Mouse (Mus musculus): ENCODE data around the gene Rnft2. TPM values are rescaled to one million over a fixed set of nuclear protein-coding genes. Genes with fewer than 3 reads are reported as not detected.

Rnft2 gene
- polyA plus RNA-seq, 1 experiment = 1.7 TPM

DNA sequence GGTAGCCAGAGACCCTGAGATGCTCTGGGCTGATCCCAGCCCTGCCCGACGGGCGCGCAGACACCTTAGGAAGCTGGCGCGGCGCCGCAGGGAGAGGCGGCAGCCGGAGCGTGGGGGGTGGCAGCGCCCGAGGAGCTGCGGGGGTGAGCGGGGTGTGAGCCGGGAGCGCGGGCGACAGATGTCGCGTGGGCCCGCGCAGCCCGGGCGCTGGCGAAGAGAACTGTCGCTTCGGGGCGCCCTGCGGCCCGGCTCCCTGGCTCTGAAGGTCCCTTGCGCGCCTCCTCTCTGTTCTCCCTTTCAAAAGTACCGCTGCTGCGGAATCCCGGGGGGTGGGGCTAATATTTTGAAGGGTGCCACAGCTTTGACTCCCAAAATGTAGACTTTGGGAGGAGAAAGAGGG lies 73.3 kb downstream of the Rnft2 start:
- Histone ChIP-seq H3K4me1 (ENCODE audit: control insufficient read depth, insufficient read depth, insufficient read length, low read length) (0 out of 2 replicates have a peak, but pooled peaks cover 5% of the 10 kb centered on the region), H3K27ac (replicated peaks; ENCODE audit: low read depth, low read length) (no peak overlapping the region), H3K4me3 (ENCODE audit: insufficient read depth, low read depth, low read length) (peak overlapping the region; percentile 59)

DNA sequence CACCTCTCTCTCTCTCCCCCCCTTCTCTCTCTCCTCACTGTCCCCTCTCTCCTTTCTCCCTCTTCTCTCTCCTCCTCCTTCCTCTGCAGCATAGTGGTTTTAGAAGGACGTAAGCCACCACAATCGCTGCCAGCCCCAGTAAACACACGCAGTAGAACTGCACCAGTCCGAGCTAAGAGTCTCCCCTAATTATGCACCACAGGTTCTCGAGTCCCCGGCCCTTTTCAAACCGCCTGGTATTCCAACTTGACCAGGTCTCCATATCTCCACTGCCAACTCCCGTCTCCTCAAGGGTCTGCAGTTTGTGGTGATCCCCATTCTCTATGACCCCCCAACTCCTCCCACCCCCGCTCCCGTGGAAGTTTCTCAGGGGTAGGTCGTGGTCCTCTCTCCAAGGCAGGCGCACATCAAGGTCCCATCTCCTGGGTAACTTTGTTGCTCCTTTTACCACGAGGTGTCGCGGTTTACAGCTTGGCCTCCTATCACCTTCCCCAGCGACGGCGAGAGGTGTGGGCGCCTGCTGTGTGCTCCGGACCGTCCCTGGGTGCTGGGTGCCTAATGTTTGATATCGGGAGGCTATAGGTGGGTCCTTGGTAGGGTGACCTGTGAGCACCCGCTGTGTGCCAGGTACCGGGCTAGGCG lies 73.9 kb downstream of the Rnft2 start:
- no peak overlapping the region for H3K27ac ChIP-seq (replicated peaks; ENCODE audit: low read depth, low read length)
- 0 out of 2 replicates have a peak overlapping the region, but pooled peaks have one; percentile 21 for H3K4me3 ChIP-seq (ENCODE audit: insufficient read depth, low read depth, low read length)
- H3K4me1 ChIP-seq (ENCODE audit: control insufficient read depth, insufficient read depth, insufficient read length, low read length) = 0 out of 2 replicates have a peak, but pooled peaks cover 5% of the 10 kb centered on the region

DNA sequence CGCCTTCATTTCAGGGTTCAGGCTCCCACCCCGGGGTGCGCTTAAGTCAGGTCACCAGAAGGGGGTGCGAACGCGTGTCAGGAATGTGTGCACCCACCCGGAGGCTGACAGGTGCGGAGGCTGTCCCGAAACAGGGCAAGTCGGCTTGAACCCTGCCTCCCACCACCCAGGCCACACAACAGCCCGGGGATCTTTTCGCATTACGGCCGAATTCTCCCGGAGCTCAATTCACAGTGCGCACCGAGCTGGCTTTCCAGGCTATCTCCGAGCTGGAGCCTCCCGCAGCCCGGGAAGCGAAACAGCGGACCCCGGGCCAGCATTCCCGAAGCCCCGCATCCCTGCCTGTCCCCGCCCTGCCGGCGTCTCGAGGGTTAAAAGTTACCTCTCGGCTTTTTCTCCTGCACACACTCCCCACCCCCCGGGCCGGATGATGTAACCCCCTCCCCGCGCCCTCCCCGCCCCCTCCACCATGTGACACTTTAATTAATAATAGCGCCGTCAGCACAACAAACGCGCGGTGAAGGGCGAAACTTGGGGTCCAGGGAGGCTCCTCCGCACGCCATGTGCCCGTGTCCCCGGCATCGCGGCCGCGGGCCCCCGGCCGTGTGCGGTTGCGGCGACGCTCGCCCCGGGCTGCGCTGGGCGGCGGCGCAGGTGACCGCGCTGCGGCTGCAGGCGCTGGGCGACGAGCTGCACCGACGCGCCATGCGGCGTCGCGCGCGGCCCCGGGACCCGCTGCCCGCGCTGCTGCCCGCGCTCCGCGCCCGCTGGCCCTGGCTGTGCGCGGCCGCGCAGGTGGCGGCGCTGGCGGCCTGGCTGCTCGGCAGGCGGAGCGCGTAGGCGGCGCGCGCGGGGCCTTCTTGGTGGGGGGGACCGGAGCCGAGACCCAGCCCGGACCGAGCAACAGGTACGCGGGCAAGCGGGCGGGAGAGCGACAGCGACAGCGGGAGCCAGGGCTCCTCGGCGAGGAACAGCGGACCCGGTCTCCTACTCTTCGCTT lies 75.4 kb downstream of the Rnft2 start:
- 0 out of 2 replicates have a peak, but pooled peaks cover 5% of the 10 kb centered on the region for H3K4me1 ChIP-seq (ENCODE audit: control insufficient read depth, insufficient read depth, insufficient read length, low read length)
- peak overlapping the region; percentile 50 for H3K4me3 ChIP-seq (ENCODE audit: insufficient read depth, low read depth, low read length)
- H3K27ac ChIP-seq (replicated peaks; ENCODE audit: low read depth, low read length) = no peak overlapping the region

DNA sequence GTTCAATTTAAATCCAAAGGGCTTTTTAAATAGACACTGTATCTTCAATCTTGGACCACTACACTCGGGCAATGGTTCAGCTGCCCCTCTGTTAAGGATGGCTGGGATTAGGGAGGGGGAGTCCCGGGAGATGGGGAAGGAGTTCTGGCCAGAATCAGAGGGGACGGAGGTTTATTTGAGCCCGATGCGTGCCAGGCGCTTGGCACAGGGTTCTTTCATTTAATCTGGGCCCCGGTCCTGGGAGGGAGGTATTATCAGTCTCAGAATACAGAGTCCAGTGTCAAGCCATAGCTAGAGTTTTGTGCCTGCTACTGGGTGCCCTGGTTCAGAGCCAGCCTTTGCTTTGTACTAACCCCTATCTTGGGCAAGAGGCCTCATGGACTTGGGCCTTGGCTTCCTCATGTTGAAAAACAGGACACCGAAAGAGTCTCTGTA lies 77.3 kb downstream of the Rnft2 start:
- no peak overlapping the region for H3K27ac ChIP-seq (replicated peaks; ENCODE audit: low read depth, low read length)
- H3K4me3 ChIP-seq (ENCODE audit: insufficient read depth, low read depth, low read length) = no peak overlapping the region
- H3K4me1 ChIP-seq (ENCODE audit: control insufficient read depth, insufficient read depth, insufficient read length, low read length) = 0 out of 2 replicates have a peak, but pooled peaks cover 5% of the 10 kb centered on the region

DNA sequence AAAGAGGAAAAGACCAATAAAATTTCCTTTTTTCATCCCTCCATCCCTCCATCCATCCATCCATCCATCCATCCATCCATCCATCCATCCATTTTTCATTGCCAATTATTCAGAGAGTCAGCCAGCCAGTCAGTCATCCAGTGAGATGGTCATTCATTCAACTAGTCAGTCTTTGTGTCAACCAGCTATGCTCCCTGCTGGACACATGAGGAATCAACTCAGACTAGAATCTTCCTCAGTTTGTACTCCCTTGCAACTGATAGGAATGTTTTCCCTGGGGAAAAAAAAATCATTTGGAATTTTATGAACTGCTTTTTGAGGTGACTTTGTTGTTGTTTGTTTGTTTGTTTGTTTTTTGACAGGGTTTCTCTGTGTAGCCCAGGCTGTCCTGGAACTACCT lies 79.5 kb downstream of the Rnft2 start:
- Histone ChIP-seq H3K27ac (replicated peaks; ENCODE audit: low read depth, low read length) (no peak overlapping the region), H3K4me1 (ENCODE audit: control insufficient read depth, insufficient read depth, insufficient read length, low read length) (0 out of 2 replicates have a peak, but pooled peaks cover 3% of the 10 kb centered on the region), H3K4me3 (ENCODE audit: insufficient read depth, low read depth, low read length) (no peak overlapping the region)

DNA sequence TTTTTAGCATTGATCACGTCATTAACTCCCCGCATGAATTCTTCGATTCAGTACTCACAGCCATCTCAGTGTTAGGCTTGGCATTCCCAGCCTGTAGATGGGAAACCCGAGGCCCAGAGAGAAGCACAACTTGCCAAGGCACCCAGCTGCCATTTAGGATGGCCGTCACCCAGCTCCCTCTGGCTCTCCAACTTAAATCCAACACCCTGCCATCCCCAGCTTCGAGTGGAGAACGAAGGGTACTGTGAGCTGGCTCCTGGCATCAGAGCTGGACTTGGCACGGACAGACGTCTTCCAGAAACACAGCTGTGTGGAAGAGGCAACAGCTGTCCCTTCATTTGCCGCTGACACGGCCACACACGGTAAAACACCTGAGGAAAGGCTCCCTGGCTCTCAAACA lies 80.3 kb downstream of the Rnft2 start, which contains the start of gene Hrk:
TSS of gene Hrk (plus strand) at position 68 of the 400 bp plus-strand sequence.
- 0 out of 2 replicates have a peak, but pooled peaks cover 3% of the 10 kb centered on the region for H3K4me1 ChIP-seq (ENCODE audit: control insufficient read depth, insufficient read depth, insufficient read length, low read length)
- no peak within 1 kb of the TSS for H3K27ac ChIP-seq (replicated peaks; ENCODE audit: low read depth, low read length)
- no peak within 1 kb of the TSS for H3K4me3 ChIP-seq (ENCODE audit: insufficient read depth, low read depth, low read length)

DNA sequence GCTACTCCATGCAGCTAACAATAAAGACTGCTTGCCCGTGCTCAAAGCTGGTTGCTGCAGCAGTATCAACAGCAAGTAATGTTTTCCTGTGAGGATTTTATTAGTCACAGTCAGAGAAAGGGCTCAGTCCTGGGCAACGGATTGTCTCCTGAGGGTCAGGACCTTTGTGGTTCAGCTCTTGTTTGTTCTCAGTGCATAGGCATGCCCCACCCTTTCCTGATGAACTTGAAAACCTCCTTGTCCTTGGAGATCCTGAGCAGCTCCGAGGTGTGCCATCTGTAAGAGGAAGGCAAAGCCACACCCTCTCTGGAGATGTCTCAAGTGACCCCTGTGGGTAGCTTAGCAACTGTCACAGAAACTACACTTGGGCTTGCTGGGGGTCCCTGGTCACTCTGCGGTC lies 84.2 kb downstream of the Rnft2 start:
- Histone ChIP-seq H3K4me3 (ENCODE audit: insufficient read depth, low read depth, low read length) (no peak overlapping the region), H3K4me1 (ENCODE audit: control insufficient read depth, insufficient read depth, insufficient read length, low read length) (no peaks in the 10 kb centered on the region), H3K27ac (replicated peaks; ENCODE audit: low read depth, low read length) (no peak overlapping the region)

DNA sequence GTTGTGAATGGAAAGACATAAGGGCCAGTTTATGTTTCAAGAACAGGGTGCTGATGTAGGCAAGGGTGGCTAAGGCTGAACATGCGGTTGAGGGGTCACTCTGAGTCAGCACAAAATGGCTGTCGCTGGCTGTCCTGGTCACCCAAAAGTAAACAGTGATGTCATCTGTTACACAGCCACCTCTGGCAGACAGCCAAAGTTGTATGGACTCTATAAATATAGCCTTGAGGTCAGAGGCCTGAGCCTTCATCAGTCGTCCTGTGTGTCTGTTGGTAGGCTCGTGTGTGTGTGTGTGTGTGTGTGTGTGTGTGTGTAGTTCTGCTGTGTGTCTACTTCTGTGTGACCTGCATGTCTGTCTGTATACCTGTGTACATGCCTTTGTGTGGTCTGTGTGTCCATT lies 87.9 kb downstream of the Rnft2 start:
- no peak overlapping the region for H3K4me3 ChIP-seq (ENCODE audit: insufficient read depth, low read depth, low read length)
- peaks cover 3% of the 10 kb centered on the region; the same call in 1 of the 2 replicates for H3K4me1 ChIP-seq (ENCODE audit: control insufficient read depth, insufficient read depth, insufficient read length, low read length)
- no peak overlapping the region for H3K27ac ChIP-seq (replicated peaks; ENCODE audit: low read depth, low read length)

DNA sequence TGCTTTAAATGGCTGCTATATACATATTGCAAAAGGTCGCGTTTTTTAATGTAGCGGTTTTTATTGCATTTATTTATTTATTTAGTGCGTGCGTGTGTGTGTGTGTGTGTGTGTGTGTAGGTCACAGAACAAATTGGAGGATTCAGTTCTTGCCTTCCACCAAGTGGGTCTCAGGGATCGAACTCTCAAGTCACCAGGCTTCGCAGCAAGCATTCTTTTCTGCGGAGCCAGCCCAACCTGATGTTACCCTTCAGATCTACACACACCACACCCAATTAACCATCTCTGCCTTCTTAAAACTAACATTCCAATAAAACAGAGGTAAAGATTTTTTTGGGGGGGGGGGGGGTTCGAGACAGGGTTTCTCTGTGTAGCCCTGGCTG lies 89.4 kb downstream of the Rnft2 start:
- Histone ChIP-seq H3K4me1 (ENCODE audit: control insufficient read depth, insufficient read depth, insufficient read length, low read length) (peaks cover 3% of the 10 kb centered on the region; the same call in 1 of the 2 replicates), H3K27ac (replicated peaks; ENCODE audit: low read depth, low read length) (no peak overlapping the region), H3K4me3 (ENCODE audit: insufficient read depth, low read depth, low read length) (peak overlapping the region; percentile 86)

DNA sequence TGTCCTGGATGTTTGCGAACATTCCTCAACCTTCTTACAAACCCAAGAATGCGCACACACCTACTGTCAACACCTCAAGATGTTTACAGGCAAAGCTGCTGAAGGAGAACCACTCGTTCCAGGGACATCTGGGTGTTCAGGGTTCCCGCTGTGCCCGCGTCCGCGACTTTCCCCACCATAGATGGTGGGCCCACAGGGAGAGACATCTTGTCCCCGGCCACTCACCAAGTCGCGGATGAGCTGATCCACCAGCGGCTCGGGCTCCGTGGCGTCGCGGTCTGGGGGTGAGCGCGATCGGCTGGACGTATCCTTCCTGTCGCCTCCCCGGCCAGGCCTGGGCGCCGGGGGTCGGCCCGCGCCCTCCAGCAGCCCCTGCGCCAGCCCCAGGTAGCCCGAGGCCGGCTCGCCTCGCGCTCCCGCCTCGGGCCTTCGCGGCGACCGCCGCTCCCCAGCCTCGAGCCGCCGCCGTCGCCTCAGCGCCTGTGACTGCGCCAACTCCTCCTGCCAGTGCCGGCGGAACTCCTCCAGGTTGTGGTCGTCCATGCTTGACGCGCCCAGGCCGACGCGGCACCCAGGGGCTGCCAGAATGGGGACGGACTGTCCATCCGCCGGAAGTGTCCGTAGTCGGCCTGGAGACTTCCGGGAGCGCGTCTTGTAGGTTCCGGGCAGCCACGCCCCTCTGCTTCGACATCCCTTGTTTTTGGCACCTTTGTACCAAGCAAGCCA lies 89.9 kb downstream of the Rnft2 start, which contains the start of gene Fbxw8:
TSS of gene Fbxw8 (minus strand) at position 626 of the 726 bp plus-strand sequence.
- peak within 1 kb of the TSS; percentile 40 for H3K27ac ChIP-seq (replicated peaks; ENCODE audit: low read depth, low read length)
- peaks cover 8% of the 10 kb centered on the region for H3K4me1 ChIP-seq (ENCODE audit: control insufficient read depth, insufficient read depth, insufficient read length, low read length)
- peak within 1 kb of the TSS; percentile 86 for H3K4me3 ChIP-seq (ENCODE audit: insufficient read depth, low read depth, low read length)

DNA sequence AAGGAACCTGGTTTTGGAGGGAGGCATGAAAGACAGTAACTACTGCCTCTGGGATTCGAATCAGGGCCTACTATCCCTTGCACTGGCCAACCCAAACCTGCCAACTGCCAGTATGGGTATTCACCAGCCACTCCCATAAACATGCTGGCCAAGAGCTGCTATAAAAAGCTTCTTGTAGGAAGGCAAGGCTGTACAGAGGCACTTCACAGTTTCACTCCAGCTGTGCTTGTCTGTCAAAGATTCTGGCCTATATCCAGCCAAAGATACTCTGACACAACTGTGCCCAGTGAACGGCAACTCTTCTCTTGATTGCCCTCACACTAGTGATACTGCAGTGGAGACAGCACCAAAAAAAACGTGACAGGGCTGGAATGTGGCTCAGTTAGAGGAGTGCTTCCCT lies 95.2 kb downstream of the Rnft2 start:
- Histone ChIP-seq H3K4me3 (ENCODE audit: insufficient read depth, low read depth, low read length) (no peak overlapping the region), H3K27ac (replicated peaks; ENCODE audit: low read depth, low read length) (no peak overlapping the region; the same call in 1 of the 2 replicates), H3K4me1 (ENCODE audit: control insufficient read depth, insufficient read depth, insufficient read length, low read length) (peaks cover 49% of the 10 kb centered on the region)

DNA sequence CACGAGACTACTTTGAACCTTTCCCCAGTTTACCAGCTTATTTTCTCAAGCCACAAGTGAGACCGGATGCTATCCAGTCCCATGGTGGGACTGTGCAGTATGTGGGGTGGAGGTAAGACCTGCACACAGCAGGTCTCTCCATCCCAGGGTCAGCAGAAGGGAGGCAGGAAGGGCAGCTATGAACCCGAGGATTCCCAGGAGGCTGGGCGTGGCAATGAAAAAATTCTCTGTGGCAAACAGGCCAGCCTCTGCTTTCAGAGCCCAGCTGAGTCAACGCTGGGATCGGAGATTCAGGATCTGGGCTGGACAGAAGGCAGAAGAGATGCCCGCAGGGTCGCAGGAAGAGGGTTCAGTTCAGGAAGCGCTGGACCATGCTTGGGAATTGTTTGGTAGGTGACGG lies 97.7 kb downstream of the Rnft2 start:
- H3K4me3 ChIP-seq (ENCODE audit: insufficient read depth, low read depth, low read length) = no peak overlapping the region
- peak overlapping the region; percentile 83 for H3K27ac ChIP-seq (replicated peaks; ENCODE audit: low read depth, low read length)
- H3K4me1 ChIP-seq (ENCODE audit: control insufficient read depth, insufficient read depth, insufficient read length, low read length) = peaks cover 70% of the 10 kb centered on the region

DNA sequence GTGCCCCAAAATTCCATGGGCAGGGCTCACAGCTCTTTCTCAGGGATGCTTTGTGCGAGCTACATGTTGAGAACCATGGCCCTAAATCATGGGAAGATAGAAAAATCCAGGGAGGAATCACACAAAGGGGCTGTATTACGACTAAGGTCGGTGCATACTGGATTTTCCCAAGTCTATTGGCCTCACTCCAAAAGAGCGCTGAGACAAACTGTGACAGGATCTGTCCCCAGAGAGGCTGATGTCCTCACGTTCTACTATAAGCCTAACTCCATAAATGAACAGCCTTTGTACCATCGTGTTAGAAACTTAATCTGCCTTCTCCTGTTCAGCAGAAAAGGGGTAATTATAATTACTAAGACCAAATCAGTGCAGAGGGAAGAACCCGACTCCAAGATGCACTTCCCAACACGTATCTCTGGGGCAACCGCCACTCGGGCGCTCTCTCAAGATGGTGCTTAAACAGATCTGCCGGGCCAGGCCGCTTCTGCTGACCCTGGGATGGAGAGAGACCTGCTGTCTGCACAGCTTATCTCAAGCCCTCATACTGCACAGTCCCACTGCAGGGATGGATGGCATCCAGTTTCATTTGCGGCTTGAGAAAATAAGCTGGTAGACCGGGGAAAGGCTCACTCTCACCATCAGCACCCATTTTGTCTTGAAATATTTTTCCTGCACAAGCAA lies 98.8 kb downstream of the Rnft2 start:
- H3K27ac ChIP-seq (replicated peaks; ENCODE audit: low read depth, low read length) = peak overlapping the region; percentile 86
- H3K4me1 ChIP-seq (ENCODE audit: control insufficient read depth, insufficient read depth, insufficient read length, low read length) = peaks cover 70% of the 10 kb centered on the region
- H3K4me3 ChIP-seq (ENCODE audit: insufficient read depth, low read depth, low read length) = no peak overlapping the region

DNA sequence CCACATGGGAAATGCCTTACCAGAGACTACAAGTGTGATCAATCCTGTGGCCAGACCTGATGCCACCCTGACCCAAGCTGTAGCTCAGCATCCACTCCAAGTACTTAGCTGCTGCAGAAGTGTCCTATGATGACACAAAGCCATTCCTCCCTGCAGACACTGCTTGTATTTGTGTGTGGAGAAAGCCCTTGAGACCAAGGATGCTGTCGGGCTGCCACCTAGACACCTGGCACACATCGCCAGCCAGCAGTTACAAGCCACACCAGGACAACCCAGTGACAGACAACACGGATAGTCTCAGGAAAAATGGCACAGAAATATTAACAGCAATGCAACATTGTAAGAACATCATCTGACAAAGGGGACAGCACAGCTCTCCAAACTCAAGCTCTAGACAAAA lies 99.5 kb downstream of the Rnft2 start:
- H3K27ac ChIP-seq (replicated peaks; ENCODE audit: low read depth, low read length) = peak overlapping the region; percentile 86
- no peak overlapping the region for H3K4me3 ChIP-seq (ENCODE audit: insufficient read depth, low read depth, low read length)
- peaks cover 70% of the 10 kb centered on the region for H3K4me1 ChIP-seq (ENCODE audit: control insufficient read depth, insufficient read depth, insufficient read length, low read length)
